Mouse (Mus musculus): Measurements from ENCODE around the gene Olfr1404. TPM values are rescaled to one million over a fixed set of nuclear protein-coding genes. Genes with fewer than 3 reads are reported as not detected.

The Olfr1404 gene
- not detected in 2 replicates for polyA plus RNA-seq (2015; fragmentation: Nextera tagmentation; extraction: Ambion mirVana)

DNA sequence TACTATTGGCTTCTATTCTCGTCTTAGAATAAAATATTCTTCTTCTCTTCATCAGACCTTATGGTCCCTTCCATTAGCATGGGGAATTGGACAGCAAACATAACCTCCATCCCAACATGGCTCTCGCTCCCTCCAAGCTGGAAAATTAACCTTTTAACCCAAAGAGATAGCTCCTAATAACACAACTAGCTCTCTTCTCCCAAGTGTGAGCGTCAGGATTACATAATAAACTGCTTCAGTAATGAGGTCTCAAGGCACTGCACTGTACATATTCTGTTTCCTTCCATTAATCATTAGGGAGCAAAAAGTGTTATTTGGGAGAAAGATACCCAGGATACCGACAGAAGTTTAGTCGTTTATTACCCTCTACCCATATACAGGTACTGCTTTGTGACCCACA lies at the start of gene Olfr1404:
Gene Olfr1404, plus strand, starts transcription at position 301 of the 400 bp plus-strand sequence.

DNA sequence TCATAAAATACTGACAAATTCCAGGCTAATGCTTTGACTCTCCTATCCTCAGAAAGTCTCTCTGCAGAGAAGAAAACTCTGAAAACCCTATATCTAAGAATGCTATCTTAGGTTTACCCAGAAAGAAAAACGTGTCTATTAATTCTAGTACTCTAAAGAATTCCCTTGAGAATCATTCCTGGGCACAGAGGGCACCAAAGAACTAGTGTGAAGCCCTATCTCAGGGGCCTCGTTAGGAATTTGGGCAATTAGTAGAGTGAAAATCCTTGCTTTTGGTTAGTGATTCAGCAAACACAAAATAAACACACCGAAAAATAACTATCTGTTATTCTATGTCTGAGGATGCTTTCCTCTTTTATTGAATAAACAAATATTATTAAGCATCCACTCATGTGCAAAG lies 21.7 kb upstream of the Olfr1404 start, which contains the start of gene Olfr1406:
Gene Olfr1406, minus strand, starts transcription at position 101 of the 400 bp plus-strand sequence.

DNA sequence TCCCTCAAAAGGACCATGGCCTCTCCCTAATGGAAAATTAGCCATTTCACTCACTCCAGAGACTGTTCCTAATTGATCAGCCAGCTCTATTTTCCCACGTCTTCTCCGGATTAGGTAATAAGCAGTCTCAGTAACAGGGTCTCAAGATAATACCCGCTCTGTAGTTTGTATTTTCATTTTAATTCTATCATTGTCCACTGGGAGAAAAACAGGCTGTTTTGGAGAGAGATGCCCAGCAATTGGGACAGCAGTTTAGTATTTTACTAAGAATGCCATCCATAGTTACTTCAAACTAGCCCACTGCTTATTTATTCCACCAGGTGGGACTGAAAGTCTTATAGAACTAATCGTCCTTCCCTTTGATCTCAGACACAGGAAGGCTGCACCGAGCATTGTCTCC lies 14.7 kb upstream of the Olfr1404 start, which contains the start of gene Olfr218:
Gene Olfr218, plus strand, starts transcription at position 301 of the 400 bp plus-strand sequence.

DNA sequence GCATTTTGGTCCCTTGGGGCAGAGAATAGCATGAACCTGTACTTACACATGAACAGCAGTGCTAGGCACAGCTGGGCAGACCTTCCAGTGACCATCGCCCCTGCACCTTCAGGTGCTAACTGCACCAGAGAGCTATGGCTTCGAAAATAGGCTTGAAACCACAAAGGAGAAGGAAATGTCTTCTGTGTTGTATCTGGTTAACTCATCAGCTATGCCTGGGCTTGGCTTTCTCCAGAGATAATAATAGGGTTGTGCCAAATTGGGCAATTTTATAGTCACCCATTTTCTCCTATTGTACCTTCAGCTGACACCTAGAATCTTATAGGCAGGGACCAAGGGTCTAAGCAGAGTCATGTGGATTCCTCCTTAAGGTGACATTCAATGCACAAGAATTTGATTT lies 14.9 kb downstream of the Olfr1404 start, which contains the start of gene Fcer1a:
Gene Fcer1a, minus strand, starts transcription at position 134 of the 400 bp plus-strand sequence.

DNA sequence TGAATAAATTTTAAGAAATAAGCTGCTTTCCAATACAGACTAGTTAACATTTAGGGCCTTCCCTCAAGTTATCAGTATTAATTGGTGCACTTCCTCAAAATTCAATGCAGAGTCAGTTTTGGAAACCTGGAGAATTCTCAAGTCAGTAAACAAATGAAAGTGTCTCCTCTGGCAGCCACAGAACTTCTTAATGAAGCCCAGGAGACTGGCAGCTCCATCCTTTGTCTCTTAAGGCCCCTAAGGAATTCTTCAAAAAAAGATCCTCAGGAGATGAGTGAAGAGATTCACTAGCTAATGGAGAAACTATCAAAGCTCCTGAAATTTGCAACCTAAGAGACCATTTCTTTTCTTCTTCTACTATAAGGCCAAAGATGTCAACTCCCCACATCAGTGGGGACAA lies 53.5 kb downstream of the Olfr1404 start, which contains the start of gene Olfr418:
Gene Olfr418, plus strand, starts transcription at position 301 of the 400 bp plus-strand sequence.

Other genes with a start within 250 kb of the Olfr1404 start
- gene Olfr1408, start 75.0 kb upstream of the Olfr1404 start, polyA plus RNA-seq (2015; fragmentation: Nextera tagmentation; extraction: Ambion mirVana) = not detected in 2 replicates
- not detected in 2 replicates for gene Olfr1406, start 21.8 kb upstream of the Olfr1404 start, polyA plus RNA-seq (2015; fragmentation: Nextera tagmentation; extraction: Ambion mirVana)
- not detected in 2 replicates for gene Olfr218, start 14.6 kb upstream of the Olfr1404 start, polyA plus RNA-seq (2015; fragmentation: Nextera tagmentation; extraction: Ambion mirVana)
- 2.7 and 3.4 TPM in 2 replicates for gene Fcer1a, start 14.8 kb downstream of the Olfr1404 start, polyA plus RNA-seq (2015; fragmentation: Nextera tagmentation; extraction: Ambion mirVana)
- not detected in 2 replicates for gene Olfr418, start 53.6 kb downstream of the Olfr1404 start, polyA plus RNA-seq (2015; fragmentation: Nextera tagmentation; extraction: Ambion mirVana)
- gene Mptx2, start 65.4 kb downstream of the Olfr1404 start, polyA plus RNA-seq (2015; fragmentation: Nextera tagmentation; extraction: Ambion mirVana) = not detected in 2 replicates
- 1.4 and 1.5 TPM in 2 replicates for gene Ackr1, start 121.4 kb downstream of the Olfr1404 start, polyA plus RNA-seq (2015; fragmentation: Nextera tagmentation; extraction: Ambion mirVana)
- 0.85 and 1.3 TPM in 2 replicates for gene Aim2, start 138.5 kb downstream of the Olfr1404 start, polyA plus RNA-seq (2015; fragmentation: Nextera tagmentation; extraction: Ambion mirVana)
- 0.78 and 1.3 TPM in 2 replicates for gene Cadm3, start 155.3 kb downstream of the Olfr1404 start, polyA plus RNA-seq (2015; fragmentation: Nextera tagmentation; extraction: Ambion mirVana)

Measured in skeletal muscle tissue, postnatal 0 days (tissue).